Mouse (Mus musculus): ENCODE measurements around the gene Kif17. TPM values are rescaled to one million over a fixed set of nuclear protein-coding genes. Genes with fewer than 3 reads are reported as not detected.

Kif17 gene
- polyA plus RNA-seq, 1 experiment from 2014 or later = 4.0 TPM

- WGBS = under 1% methylated on average over 64 of the region's 64 CpGs
- Histone ChIP-seq H3K4me3 (ENCODE audit: low read depth, low read length) (peak within 1 kb of the TSS; percentile 86), H3K27ac (ENCODE audit: low read length) (peak within 1 kb of the TSS; percentile 84), H3K4me2 (ENCODE audit: low read length) (peak within 1 kb of the TSS; percentile 78), H3K27me3 (ENCODE audit: control insufficient read depth, insufficient read depth, low read depth, low read length) (no peaks in the 10 kb centered on the region), H3K4me1 (ENCODE audit: control insufficient read depth, insufficient read depth, low read length) (peaks cover 16% of the 10 kb centered on the region), H3K9ac (ENCODE audit: low read depth, low read length) (peak within 1 kb of the TSS; percentile 90), H3K9me3 (replicated peaks; ENCODE audit: control insufficient read depth, low read length, poor library complexity, severe bottlenecking) (no peaks in the 10 kb centered on the region; the same call in 1 of the 2 replicates), H3K36me3 (ENCODE audit: control insufficient read depth, insufficient read depth, low read length) (no peaks in the 10 kb centered on the region)
- peak; percentile 98 for ATAC-seq
These were observed 54.3 kb downstream of the Kif17 start, which contains the start of gene Ddost for GRCm38 (mm10) chr4:138304340-138305104. TSS of gene Ddost (plus strand) at chr4:138304730.

DNA sequence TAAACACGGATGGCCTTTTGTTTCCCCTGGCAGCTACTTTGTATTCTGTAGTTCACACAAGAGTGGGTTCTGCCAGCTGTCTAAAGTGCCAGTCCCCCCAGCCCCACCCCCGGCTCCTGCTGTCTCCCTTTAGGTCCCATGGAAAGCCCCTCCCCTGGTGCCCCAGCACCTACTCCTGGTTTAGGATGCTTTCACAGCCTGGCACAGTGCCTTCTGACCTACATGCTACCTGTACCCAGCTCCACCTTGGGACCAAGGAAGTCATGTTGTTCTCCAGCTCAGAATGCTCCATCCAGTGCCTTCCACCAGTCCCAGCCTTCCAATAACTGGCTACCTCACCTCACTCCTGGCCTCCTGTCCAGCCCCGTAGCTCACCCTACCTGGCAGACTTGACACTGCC is 56.8 kb downstream of the Kif17 start:
- Histone ChIP-seq H3K4me3 (ENCODE audit: low read depth, low read length) (no peak overlapping the region), H3K27me3 (ENCODE audit: control insufficient read depth, insufficient read depth, low read depth, low read length) (no peaks in the 10 kb centered on the region), H3K27ac (ENCODE audit: low read length) (no peak overlapping the region), H3K36me3 (ENCODE audit: control insufficient read depth, insufficient read depth, low read length) (peaks cover 12% of the 10 kb centered on the region), H3K4me1 (ENCODE audit: control insufficient read depth, insufficient read depth, low read length) (peaks cover 16% of the 10 kb centered on the region), H3K9me3 (replicated peaks; ENCODE audit: control insufficient read depth, low read length, poor library complexity, severe bottlenecking) (no peaks in the 10 kb centered on the region), H3K9ac (ENCODE audit: low read depth, low read length) (no peak overlapping the region), H3K4me2 (ENCODE audit: low read length) (no peak overlapping the region)
- WGBS = 85% methylated on average over 3 of the region's 3 CpGs
- ATAC-seq = no peak

GRCm38 (mm10) chr4:138307739-138308138 is 57.5 kb downstream of the Kif17 start:
- no peak for ATAC-seq
- H3K36me3 ChIP-seq (ENCODE audit: control insufficient read depth, insufficient read depth, low read length) = peaks cover 12% of the 10 kb centered on the region

GRCm38 (mm10) chr4:138310311-138310910 is 60.2 kb downstream of the Kif17 start:
- 94% methylated on average over 19 of the region's 19 CpGs for WGBS
- Histone ChIP-seq H3K27ac (ENCODE audit: low read length) (no peak overlapping the region), H3K4me3 (ENCODE audit: low read depth, low read length) (no peak overlapping the region), H3K9me3 (replicated peaks; ENCODE audit: control insufficient read depth, low read length, poor library complexity, severe bottlenecking) (no peaks in the 10 kb centered on the region), H3K4me2 (ENCODE audit: low read length) (no peak overlapping the region), H3K9ac (ENCODE audit: low read depth, low read length) (no peak overlapping the region), H3K4me1 (ENCODE audit: control insufficient read depth, insufficient read depth, low read length) (peaks cover 7% of the 10 kb centered on the region), H3K36me3 (ENCODE audit: control insufficient read depth, insufficient read depth, low read length) (peaks cover 29% of the 10 kb centered on the region), H3K27me3 (ENCODE audit: control insufficient read depth, insufficient read depth, low read depth, low read length) (no peaks in the 10 kb centered on the region)
- ATAC-seq = no peak

More at GRCm38 (mm10) chr4:138307739-138308138, 57.5 kb downstream of the Kif17 start:
- WGBS = 96% methylated on average over 12 of the region's 12 CpGs
- H3K9ac ChIP-seq (ENCODE audit: low read depth, low read length) = no peak overlapping the region
- H3K9me3 ChIP-seq (replicated peaks; ENCODE audit: control insufficient read depth, low read length, poor library complexity, severe bottlenecking) = no peaks in the 10 kb centered on the region
- H3K27me3 ChIP-seq (ENCODE audit: control insufficient read depth, insufficient read depth, low read depth, low read length) = no peaks in the 10 kb centered on the region
- H3K4me2 ChIP-seq (ENCODE audit: low read length) = no peak overlapping the region
- H3K4me3 ChIP-seq (ENCODE audit: low read depth, low read length) = no peak overlapping the region
- peaks cover 16% of the 10 kb centered on the region for H3K4me1 ChIP-seq (ENCODE audit: control insufficient read depth, insufficient read depth, low read length)
- H3K27ac ChIP-seq (ENCODE audit: low read length) = no peak overlapping the region

DNA sequence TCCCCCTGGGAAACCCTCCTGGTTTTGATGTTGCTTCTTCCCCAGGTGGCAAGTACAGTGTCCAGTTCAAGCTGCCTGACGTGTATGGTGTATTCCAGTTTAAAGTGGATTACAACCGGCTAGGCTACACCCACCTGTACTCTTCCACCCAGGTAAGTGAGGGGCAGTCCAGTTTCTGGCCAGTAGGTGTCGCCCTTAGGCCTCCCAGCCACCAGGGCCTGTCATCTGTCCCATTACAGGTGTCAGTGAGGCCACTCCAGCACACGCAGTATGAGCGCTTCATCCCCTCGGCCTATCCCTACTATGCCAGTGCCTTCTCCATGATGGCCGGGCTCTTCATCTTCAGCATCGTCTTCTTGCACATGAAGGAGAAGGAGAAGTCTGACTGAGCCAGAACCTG is 61.4 kb downstream of the Kif17 start:
- no peak overlapping the region for H3K4me2 ChIP-seq (ENCODE audit: low read length)
- no peaks in the 10 kb centered on the region for H3K4me1 ChIP-seq (ENCODE audit: control insufficient read depth, insufficient read depth, low read length)
- peak; percentile 25; the same call in 1 of the 2 replicates for ATAC-seq
- H3K9me3 ChIP-seq (replicated peaks; ENCODE audit: control insufficient read depth, low read length, poor library complexity, severe bottlenecking) = no peaks in the 10 kb centered on the region
- peaks cover 31% of the 10 kb centered on the region for H3K36me3 ChIP-seq (ENCODE audit: control insufficient read depth, insufficient read depth, low read length)
- H3K27me3 ChIP-seq (ENCODE audit: control insufficient read depth, insufficient read depth, low read depth, low read length) = no peaks in the 10 kb centered on the region
- H3K4me3 ChIP-seq (ENCODE audit: low read depth, low read length) = no peak overlapping the region
- 66% methylated on average over 8 of the region's 8 CpGs for WGBS
- H3K27ac ChIP-seq (ENCODE audit: low read length) = no peak overlapping the region
- H3K9ac ChIP-seq (ENCODE audit: low read depth, low read length) = no peak overlapping the region

DNA sequence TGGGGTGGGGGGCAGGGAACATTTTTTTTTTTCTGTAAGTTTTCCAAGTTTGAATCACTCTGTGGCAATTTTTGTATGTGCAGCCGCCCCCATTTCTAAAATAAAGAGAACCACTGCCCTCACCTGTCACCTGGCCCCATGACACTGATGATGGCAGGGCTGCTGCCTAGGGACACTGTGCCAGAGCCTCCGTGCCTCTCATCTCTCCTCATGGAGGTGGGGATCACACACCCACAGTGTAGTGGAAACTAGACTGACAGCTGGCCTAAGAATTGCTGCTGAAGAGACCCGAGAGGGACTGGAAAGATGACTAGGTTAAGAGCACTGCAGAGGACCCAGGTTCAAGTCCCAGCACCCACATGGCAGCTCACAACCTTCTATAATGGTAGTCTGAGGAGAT is 61.9 kb downstream of the Kif17 start:
- Histone ChIP-seq H3K9me3 (replicated peaks; ENCODE audit: control insufficient read depth, low read length, poor library complexity, severe bottlenecking) (no peaks in the 10 kb centered on the region), H3K4me1 (ENCODE audit: control insufficient read depth, insufficient read depth, low read length) (no peaks in the 10 kb centered on the region), H3K4me3 (ENCODE audit: low read depth, low read length) (no peak overlapping the region), H3K27ac (ENCODE audit: low read length) (no peak overlapping the region), H3K9ac (ENCODE audit: low read depth, low read length) (no peak overlapping the region), H3K36me3 (ENCODE audit: control insufficient read depth, insufficient read depth, low read length) (peaks cover 32% of the 10 kb centered on the region), H3K27me3 (ENCODE audit: control insufficient read depth, insufficient read depth, low read depth, low read length) (no peaks in the 10 kb centered on the region), H3K4me2 (ENCODE audit: low read length) (no peak overlapping the region)
- no peak for ATAC-seq
- WGBS = 96% methylated on average over 3 of the region's 3 CpGs

- no peak overlapping the region for H3K4me3 ChIP-seq (ENCODE audit: low read depth, low read length)
- H3K36me3 ChIP-seq (ENCODE audit: control insufficient read depth, insufficient read depth, low read length) = peaks cover 32% of the 10 kb centered on the region
- H3K9me3 ChIP-seq (replicated peaks; ENCODE audit: control insufficient read depth, low read length, poor library complexity, severe bottlenecking) = no peaks in the 10 kb centered on the region
- 89% methylated on average over 11 of the region's 11 CpGs for WGBS
- no peak overlapping the region for H3K9ac ChIP-seq (ENCODE audit: low read depth, low read length)
- ATAC-seq = no peak
- no peaks in the 10 kb centered on the region for H3K27me3 ChIP-seq (ENCODE audit: control insufficient read depth, insufficient read depth, low read depth, low read length)
- H3K4me1 ChIP-seq (ENCODE audit: control insufficient read depth, insufficient read depth, low read length) = no peaks in the 10 kb centered on the region
- H3K4me2 ChIP-seq (ENCODE audit: low read length) = no peak overlapping the region
- H3K27ac ChIP-seq (ENCODE audit: low read length) = no peak overlapping the region
These were observed 62.8 kb downstream of the Kif17 start for GRCm38 (mm10) chr4:138313021-138313420.

DNA sequence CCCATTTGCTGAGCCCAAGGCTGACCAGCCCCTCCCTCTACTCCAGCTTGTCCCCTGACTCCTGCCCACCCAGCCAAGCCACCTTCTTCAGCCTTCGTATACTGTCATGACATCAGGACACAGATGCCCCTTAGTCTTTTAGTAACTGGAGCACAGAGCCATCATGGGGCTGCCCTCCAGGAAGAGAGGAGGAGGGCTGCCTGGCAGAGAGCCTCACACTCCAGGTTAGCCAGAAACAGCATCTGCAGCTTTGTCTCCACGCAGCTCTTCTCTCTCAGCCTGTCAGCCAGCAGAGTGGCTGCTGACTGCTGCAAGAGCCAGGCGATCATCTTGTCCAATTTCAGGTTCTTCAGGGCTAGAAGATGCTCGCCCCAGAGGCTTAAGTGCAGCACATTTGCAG is 63.6 kb downstream of the Kif17 start:
- Histone ChIP-seq H3K27ac (ENCODE audit: low read length) (no peak overlapping the region), H3K27me3 (ENCODE audit: control insufficient read depth, insufficient read depth, low read depth, low read length) (no peaks in the 10 kb centered on the region)

GRCm38 (mm10) chr4:138315781-138316180 is 65.5 kb downstream of the Kif17 start:
- Histone ChIP-seq H3K27ac (ENCODE audit: low read length) (no peak overlapping the region), H3K9me3 (replicated peaks; ENCODE audit: control insufficient read depth, low read length, poor library complexity, severe bottlenecking) (no peaks in the 10 kb centered on the region), H3K4me3 (ENCODE audit: low read depth, low read length) (no peak overlapping the region), H3K4me1 (ENCODE audit: control insufficient read depth, insufficient read depth, low read length) (no peaks in the 10 kb centered on the region), H3K27me3 (ENCODE audit: control insufficient read depth, insufficient read depth, low read depth, low read length) (no peaks in the 10 kb centered on the region), H3K9ac (ENCODE audit: low read depth, low read length) (no peak overlapping the region), H3K4me2 (ENCODE audit: low read length) (no peak overlapping the region), H3K36me3 (ENCODE audit: control insufficient read depth, insufficient read depth, low read length) (peaks cover 26% of the 10 kb centered on the region)
- ATAC-seq = no peak
- 66% methylated on average over 9 of the region's 9 CpGs for WGBS

More for the DNA sequence above, 63.6 kb downstream of the Kif17 start:
- Histone ChIP-seq H3K4me1 (ENCODE audit: control insufficient read depth, insufficient read depth, low read length) (no peaks in the 10 kb centered on the region), H3K4me3 (ENCODE audit: low read depth, low read length) (no peak overlapping the region), H3K9me3 (replicated peaks; ENCODE audit: control insufficient read depth, low read length, poor library complexity, severe bottlenecking) (no peaks in the 10 kb centered on the region), H3K9ac (ENCODE audit: low read depth, low read length) (no peak overlapping the region), H3K4me2 (ENCODE audit: low read length) (no peak overlapping the region), H3K36me3 (ENCODE audit: control insufficient read depth, insufficient read depth, low read length) (peaks cover 32% of the 10 kb centered on the region)
- 84% methylated on average over 4 of the region's 4 CpGs for WGBS
- ATAC-seq = no peak

Measured in midbrain, embryonic 16.5 days (tissue).